Mouse (Mus musculus) MEL (cell line): Measurements from ENCODE around the gene Boc. TPM values are rescaled to one million over a fixed set of nuclear protein-coding genes. Genes with fewer than 3 reads are reported as not detected.

ENCODE experiments used
- DNase-seq: peaks from one replicate; pipeline ENCODE4 v3.0.0; 2011; ENCODE audit warnings: low read depth, low spot score
- H3K27ac ChIP-seq: 2 replicates; pipeline ENCODE4 v1.5.1; 2012; ENCODE audit warnings: low read depth, mild to moderate bottlenecking, control low read depth, low read length, moderate library complexity; ENCODE audit not compliant: control insufficient read depth
- H3K27me3 ChIP-seq, 2 experiments: fragments of 150-350 bp in 1 of 2; sonication (generic) in 1 of 2; 2 replicates each; pipeline ENCODE4 v1.6.1; 2012; ENCODE audit warnings: low read length in 2 of 2, mild to moderate bottlenecking in 2 of 2, improper control_type of control experiment in 1 of 2, moderate library complexity in 1 of 2; ENCODE audit not compliant: insufficient read depth in 2 of 2, control insufficient read depth in 1 of 2
- H3K36me3 ChIP-seq, 2 experiments: 2 replicates each; pipeline ENCODE4 v1.6.1; 2012 to 2014; ENCODE audit warnings: low read length in 2 of 2, improper control_type of control experiment in 1 of 2, inconsistent platforms in 1 of 2, mild to moderate bottlenecking in 1 of 2; ENCODE audit not compliant: insufficient read depth in 2 of 2, control insufficient read depth in 1 of 2
- H3K4me1 ChIP-seq, 2 experiments: fragments of 150-350 bp in 1 of 2; sonication (generic) in 1 of 2; 2 replicates each; pipeline ENCODE4 v1.6.1; 2012; ENCODE audit warnings: low read length in 2 of 2, improper control_type of control experiment in 1 of 2, mild to moderate bottlenecking in 1 of 2; ENCODE audit not compliant: insufficient read depth in 2 of 2, control insufficient read depth in 1 of 2
- H3K4me3 ChIP-seq, 2 experiments: fragments of 150-350 bp in 1 of 2; sonication (generic) in 1 of 2; 2 replicates each; pipeline ENCODE4 v1.5.1; 2012; ENCODE audit warnings: low read depth in 2 of 2, low read length in 2 of 2, mild to moderate bottlenecking in 2 of 2, moderate library complexity in 2 of 2, control low read depth in 1 of 2, improper control_type of control experiment in 1 of 2; ENCODE audit not compliant: control insufficient read depth in 1 of 2, insufficient read depth in 1 of 2
- H3K79me2 ChIP-seq: 2 replicates; pipeline ENCODE4 v1.6.1; 2012; ENCODE audit warnings: mild to moderate bottlenecking, low read length, moderate library complexity; ENCODE audit not compliant: control insufficient read depth, poor library complexity, insufficient read depth
- H3K9ac ChIP-seq: 2 replicates; pipeline ENCODE4 v1.6.1; 2012; ENCODE audit warnings: low read depth, mild to moderate bottlenecking, control low read depth, low read length, moderate library complexity; ENCODE audit not compliant: control insufficient read depth, poor library complexity, severe bottlenecking
- H3K9me3 ChIP-seq: fragments of 150-350 bp; sonication (generic); replicated peaks from 2 replicates; pipeline ENCODE4 v1.6.1; 2012; ENCODE audit warnings: mild to moderate bottlenecking, low read length, improper control_type of control experiment, moderate library complexity; ENCODE audit not compliant: insufficient read depth
- CHD1 ChIP-seq: IDR thresholded peaks from 2 replicates; pipeline ENCODE4 v1.6.1; 2012; ENCODE audit warnings: low read depth, mild to moderate bottlenecking, inconsistent platforms, low read length, improper control_type of control experiment
- CHD2 ChIP-seq: IDR thresholded peaks from 2 replicates; pipeline ENCODE4 v1.6.1; 2011; ENCODE audit warnings: low read length, improper control_type of control experiment
- E2F4 ChIP-seq: IDR thresholded peaks from 2 replicates; pipeline ENCODE4 v1.6.1; 2011; ENCODE audit warnings: low read depth, low read length, improper control_type of control experiment, borderline replicate concordance
- ELF1 ChIP-seq: IDR thresholded peaks from 2 replicates; pipeline ENCODE4 v1.6.1; 2014; ENCODE audit warnings: low read depth, mild to moderate bottlenecking, inconsistent platforms, low read length, improper control_type of control experiment, moderate library complexity
- EP300 ChIP-seq, 2 experiments: IDR thresholded peaks; 2 replicates each; pipeline ENCODE4 v1.6.1; 2011; ENCODE audit warnings: improper control_type of control experiment in 2 of 2, low read length in 2 of 2, low read depth in 1 of 2, mild to moderate bottlenecking in 1 of 2
- GABPA ChIP-seq: IDR thresholded peaks from 2 replicates; pipeline ENCODE4 v1.6.1; 2012; ENCODE audit warnings: low read depth, mild to moderate bottlenecking, inconsistent platforms, low read length, improper control_type of control experiment, moderate library complexity
- GATA1 ChIP-seq: IDR thresholded peaks from 2 replicates; pipeline ENCODE4 v1.6.1; 2011; ENCODE audit warnings: low read depth, low read length, improper control_type of control experiment
- HCFC1 ChIP-seq: IDR thresholded peaks from 2 replicates; pipeline ENCODE4 v1.6.1; 2012; ENCODE audit warnings: low read depth, mild to moderate bottlenecking, inconsistent platforms, low read length, improper control_type of control experiment, moderate library complexity
- KAT2A ChIP-seq: conservative IDR thresholded peaks from 2 replicates; pipeline ENCODE4 v1.6.1; 2012; ENCODE audit warnings: low read depth, low read length, improper control_type of control experiment, inconsistent platforms
- MAFK ChIP-seq: IDR thresholded peaks from 2 replicates; pipeline ENCODE4 v1.6.1; 2011; ENCODE audit warnings: low read depth, mild to moderate bottlenecking, low read length, improper control_type of control experiment, borderline replicate concordance
- MAZ ChIP-seq: IDR thresholded peaks from 2 replicates; pipeline ENCODE4 v1.6.1; 2012; ENCODE audit warnings: low read depth, mild to moderate bottlenecking, inconsistent platforms, low read length, improper control_type of control experiment
- MEF2A ChIP-seq: IDR thresholded peaks from 2 replicates; pipeline ENCODE4 v1.6.1; 2014; ENCODE audit warnings: low read depth, mild to moderate bottlenecking, inconsistent platforms, low read length, improper control_type of control experiment; ENCODE audit not compliant: poor library complexity, insufficient replicate concordance, severe bottlenecking; ENCODE audit errors: extremely low read depth
- MYB ChIP-seq: IDR thresholded peaks from 2 replicates; pipeline ENCODE4 v1.6.1; 2011; ENCODE audit warnings: mild to moderate bottlenecking, low read depth, low read length, improper control_type of control experiment
- NELFE ChIP-seq: IDR thresholded peaks from 2 replicates; pipeline ENCODE4 v1.6.1; 2011; ENCODE audit warnings: low read depth, low read length, improper control_type of control experiment
- NRF1 ChIP-seq: IDR thresholded peaks from 2 replicates; pipeline ENCODE4 v1.6.1; 2014; ENCODE audit warnings: low read depth, mild to moderate bottlenecking, inconsistent platforms, low read length, improper control_type of control experiment, moderate library complexity; ENCODE audit not compliant: poor library complexity, insufficient read depth, severe bottlenecking
- POLR2A ChIP-seq, 2 experiments: IDR thresholded peaks; 2 replicates each; pipeline ENCODE4 v1.6.1; 2011 to 2012; ENCODE audit warnings: low read length in 2 of 2, mild to moderate bottlenecking in 2 of 2, control low read depth in 1 of 2, improper control_type of control experiment in 1 of 2, low read depth in 1 of 2, moderate library complexity in 1 of 2; ENCODE audit not compliant: control insufficient read depth in 1 of 2, insufficient read depth in 1 of 2, poor library complexity in 1 of 2
- RAD21 ChIP-seq: IDR thresholded peaks from 2 replicates; pipeline ENCODE4 v1.6.1; 2011; ENCODE audit warnings: mild to moderate bottlenecking, low read depth, low read length, improper control_type of control experiment
- SIN3A ChIP-seq: IDR thresholded peaks from 2 replicates; pipeline ENCODE4 v1.6.1; 2012; ENCODE audit warnings: low read length, improper control_type of control experiment, inconsistent platforms
- SMC3 ChIP-seq: IDR thresholded peaks from 2 replicates; pipeline ENCODE4 v1.6.1; 2011; ENCODE audit warnings: low read depth, low read length, improper control_type of control experiment
- TAL1 ChIP-seq: IDR thresholded peaks from 2 replicates; pipeline ENCODE4 v1.6.1; 2012; ENCODE audit warnings: mild to moderate bottlenecking, inconsistent platforms, low read length, moderate library complexity, mixed read lengths
- TBP ChIP-seq: IDR thresholded peaks from 2 replicates; pipeline ENCODE4 v1.8.0; 2011; ENCODE audit warnings: low read depth, low read length, improper control_type of control experiment
- TCF12 ChIP-seq: IDR thresholded peaks from 2 replicates; pipeline ENCODE4 v1.6.1; 2014; ENCODE audit warnings: low read depth, mild to moderate bottlenecking, inconsistent platforms, low read length, improper control_type of control experiment, moderate library complexity
- UBTF ChIP-seq: IDR thresholded peaks from 2 replicates; pipeline ENCODE4 v1.6.1; 2012; ENCODE audit warnings: low read depth, mild to moderate bottlenecking, inconsistent platforms, low read length, improper control_type of control experiment, moderate library complexity, borderline replicate concordance; ENCODE audit not compliant: insufficient read depth
- USF1 ChIP-seq: IDR thresholded peaks from 2 replicates; pipeline ENCODE4 v1.6.1; 2014; ENCODE audit warnings: low read depth, mild to moderate bottlenecking, inconsistent platforms, low read length, improper control_type of control experiment, moderate library complexity
- USF2 ChIP-seq, 2 experiments: IDR thresholded peaks; 2 replicates each; pipeline ENCODE4 v1.6.1; 2011 to 2012; ENCODE audit warnings: improper control_type of control experiment in 2 of 2, low read length in 2 of 2, borderline replicate concordance in 1 of 2, inconsistent platforms in 1 of 2, low read depth in 1 of 2, mild to moderate bottlenecking in 1 of 2; ENCODE audit not compliant: insufficient read depth in 1 of 2
- ZKSCAN1 ChIP-seq: IDR thresholded peaks from 2 replicates; pipeline ENCODE4 v1.6.1; 2012; ENCODE audit warnings: low read depth, mild to moderate bottlenecking, inconsistent platforms, low read length, improper control_type of control experiment, moderate library complexity
- ZNF384 ChIP-seq: IDR thresholded peaks from 2 replicates; pipeline ENCODE4 v1.6.1; 2012; ENCODE audit warnings: low read depth, mild to moderate bottlenecking, inconsistent platforms, low read length, improper control_type of control experiment
- polyA plus RNA-seq, 2 experiments: library from polyadenylated mRNA; stranded (reverse) in 1 of 2; unstranded in 1 of 2; fragments of >175 nt in 1 of 2; fragments of >200 nt in 1 of 2; gene quantifications; 2 replicates each; pipeline versions ENCODE4 v1.2.1 to v1.2.4; 2012; ENCODE audit warnings: low replicate concordance in 2 of 2, low read depth in 1 of 2; ENCODE audit not compliant: insufficient read length in 2 of 2, insufficient read depth in 1 of 2, missing spikeins in 1 of 2
- total RNA-seq: library from RNA; depleted of rRNA; stranded (reverse); fragments of 300-350 nt; gene quantifications from 2 replicates; pipeline ENCODE4 v1.2.3, GENCODE M21; 2012

The Boc gene
- total and polyA plus RNA-seq, 3 experiments = not detected

DNA sequence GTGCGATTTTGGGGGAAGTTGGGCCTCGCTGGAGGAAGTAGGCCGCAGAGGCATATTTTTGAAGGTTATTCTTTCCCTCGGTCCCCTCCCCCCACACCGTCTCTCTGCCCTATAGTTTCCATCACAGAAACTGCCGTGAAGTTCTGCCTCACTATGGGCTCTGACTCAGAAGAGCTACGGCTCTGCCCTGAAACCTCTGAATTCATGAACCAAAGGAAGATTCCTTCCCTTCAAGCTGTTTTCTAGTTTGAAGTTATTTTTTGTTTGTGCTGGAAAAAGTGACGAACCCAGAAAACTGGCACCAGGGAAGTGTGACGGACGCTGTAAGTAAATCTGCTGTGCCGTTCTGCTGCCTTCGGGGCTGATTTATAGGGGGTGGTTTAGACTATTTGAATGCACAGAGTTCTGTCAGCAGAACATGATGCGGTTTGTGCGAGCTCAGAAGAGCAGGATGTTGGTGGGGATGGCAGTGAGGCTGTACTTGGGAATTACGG lies 61.7 kb downstream of the Boc start:
- no peak for DNase-seq
- no peaks in the 10 kb centered on the region for H3K9me3 ChIP-seq
- no peaks in the 10 kb centered on the region; a peak in 1 of 4 replicates for H3K27me3 ChIP-seq
- H3K4me1 ChIP-seq = no peaks in the 10 kb centered on the region
- H3K79me2 ChIP-seq = no peaks in the 10 kb centered on the region
- H3K9ac ChIP-seq = no peak overlapping the region
- no peak for TF ChIP-seq NELFE
- TF ChIP-seq ZKSCAN1 = no peak
- no peak for TF ChIP-seq POLR2A (IDR thresholded peaks at IDR 0.05; ENCODE audit: control insufficient read depth in 1 of 2, insufficient read depth in 1 of 2, low read depth in 1 of 2, low read length in 2 of 2, poor library complexity in 1 of 2)
- TF ChIP-seq TBP = no peak
- no peak for TF ChIP-seq ZNF384
- TF ChIP-seq TAL1 = no peak
- no peak for TF ChIP-seq MAFK
- TF ChIP-seq CHD2 = no peak
- TF ChIP-seq CHD1 = no peak
- TF ChIP-seq KAT2A = no peak
- H3K4me3 ChIP-seq = no peak overlapping the region
- no peaks in the 10 kb centered on the region for H3K36me3 ChIP-seq
- no peak overlapping the region for H3K27ac ChIP-seq

DNA sequence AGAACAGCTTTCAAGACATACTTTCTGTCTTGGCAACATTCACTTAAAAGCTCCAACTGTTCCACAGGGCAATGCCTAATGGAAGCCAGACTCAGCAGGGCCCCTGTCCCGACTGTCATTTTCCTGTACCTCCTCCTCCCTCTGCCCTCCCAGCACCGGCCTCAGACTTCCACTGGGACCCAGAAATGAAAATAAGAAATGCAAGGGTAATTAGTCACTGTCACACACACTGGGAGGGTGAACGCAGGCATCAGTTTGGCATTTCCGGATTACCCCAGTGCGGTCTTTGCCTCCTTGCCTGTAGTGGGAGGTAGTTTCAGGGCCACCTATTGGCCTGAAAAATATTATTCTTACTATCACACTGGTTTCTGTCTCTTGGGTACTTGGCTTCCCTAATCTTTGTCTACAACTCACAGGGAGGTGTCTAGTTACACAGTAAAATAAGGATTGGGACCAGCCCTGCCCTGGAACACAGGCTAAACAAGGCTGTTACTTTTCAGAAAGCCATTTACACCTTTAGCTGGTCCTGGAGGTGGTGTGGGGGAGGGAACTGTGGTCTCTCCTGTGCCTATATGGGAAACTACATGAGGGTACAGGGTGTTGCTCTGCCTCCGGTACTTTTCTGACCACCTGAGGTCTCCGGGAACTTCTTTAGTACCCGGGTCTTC lies 64.1 kb downstream of the Boc start:
- Histone ChIP-seq H3K27me3 (no peaks in the 10 kb centered on the region; a peak in 1 of 4 replicates), H3K27ac (no peak overlapping the region), H3K79me2 (no peaks in the 10 kb centered on the region), H3K36me3 (no peaks in the 10 kb centered on the region), H3K4me3 (no peak overlapping the region), H3K4me1 (no peaks in the 10 kb centered on the region)
- DNase-seq = no peak
- TF ChIP-seq CHD1 (no peak), ELF1 (no peak), UBTF (no peak), HCFC1 (no peak), MEF2A (no peak), USF2 (IDR thresholded peaks at IDR 0.05; ENCODE audit: borderline replicate concordance in 1 of 2, insufficient read depth in 1 of 2, low read depth in 1 of 2, low read length in 2 of 2) (no peak), EP300 (IDR thresholded peaks at IDR 0.05; ENCODE audit: low read depth in 1 of 2, low read length in 2 of 2) (no peak), MAZ (no peak), E2F4 (no peak), TCF12 (no peak), GATA1 (no peak), RAD21 (no peak), KAT2A (no peak), USF1 (no peak), SMC3 (no peak), CHD2 (no peak), MYB (no peak), NRF1 (no peak), GABPA (no peak), SIN3A (no peak)
- TF ChIP-seq, all 39 proteins: peak for 0
- H3K9me3 ChIP-seq = no peaks in the 10 kb centered on the region
- no peak overlapping the region for H3K9ac ChIP-seq
